Mouse (Mus musculus) lung, postnatal 0 days (tissue): ENCODE measurements around the gene D430042O09Rik.

Experiments used
- CTCF ChIP-seq: IDR thresholded peaks from 2 replicates; pipeline ENCODE4 v1.5.1; 2016; ENCODE audit warnings: antibody characterized with exemption, mild to moderate bottlenecking
- EP300 ChIP-seq: IDR thresholded peaks from 2 replicates; pipeline ENCODE4 v1.6.1; 2016; ENCODE audit warnings: antibody characterized with exemption, mild to moderate bottlenecking, control low read depth

DNA sequence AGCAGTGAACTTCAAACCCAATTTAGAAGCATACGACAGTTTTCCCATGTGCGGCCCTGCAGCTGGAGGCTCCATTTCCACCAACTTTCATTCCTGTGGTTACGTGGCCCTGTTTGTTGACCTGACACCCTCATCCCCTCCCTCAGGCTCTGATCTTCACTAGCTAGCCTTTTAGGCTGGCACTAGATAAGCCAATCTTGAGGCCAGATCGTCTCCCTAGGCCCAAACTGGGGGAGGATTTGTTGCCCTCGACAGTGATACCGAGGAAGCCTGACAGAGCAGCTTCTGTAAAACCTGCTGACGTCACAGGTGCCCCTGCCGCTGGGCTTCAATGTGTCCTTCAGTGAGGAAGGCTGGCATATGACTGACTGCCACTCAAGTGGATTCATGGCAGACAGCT lies 36.3 kb upstream of the D430042O09Rik start:
- TF ChIP-seq EP300 (no peak), CTCF (no peak)
